Mouse (Mus musculus): Measurements from ENCODE around the gene A730071L15Rik. TPM values are rescaled to one million over a fixed set of nuclear protein-coding genes. Genes with fewer than 3 reads are reported as not detected.

Gene A730071L15Rik
- polyA plus RNA-seq, 1 experiment from 2014 or later, result 0.57 TPM

DNA sequence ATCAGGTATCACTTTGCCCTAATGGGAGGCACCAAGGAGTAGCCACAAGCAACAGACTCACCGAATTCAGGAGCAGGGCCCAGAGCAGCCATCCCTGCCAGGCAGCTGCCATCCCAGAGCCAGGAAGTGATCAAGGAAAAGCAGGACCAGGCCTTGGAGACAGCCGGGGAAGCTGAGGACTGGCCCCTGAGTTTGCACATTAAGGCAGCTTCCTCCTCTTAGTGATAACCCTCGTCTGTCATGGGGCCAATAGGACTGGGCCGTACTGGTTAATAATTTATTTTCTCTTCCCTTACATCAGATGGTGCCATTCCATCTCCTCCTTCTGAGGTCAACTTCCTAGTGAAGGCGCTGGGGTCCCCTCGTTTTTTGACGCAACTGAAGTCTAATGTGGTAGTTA, 30.2 kb downstream of the A730071L15Rik start, which contains the start of gene Npc1l1:
Gene Npc1l1, minus strand, starts transcription at position 132 of the 400 bp plus-strand sequence.
- no peaks in the 10 kb centered on the region for H3K36me3 ChIP-seq (replicated peaks)
- no peaks in the 10 kb centered on the region for H3K4me1 ChIP-seq
- 87% methylated on average over 7 of the region's 7 CpGs for WGBS
- no peak within 1 kb of the TSS for H3K4me3 ChIP-seq
- H3K27ac ChIP-seq (replicated peaks), result no peak within 1 kb of the TSS
- no peaks in the 10 kb centered on the region for H3K27me3 ChIP-seq (replicated peaks; ENCODE audit: low read depth, poor library complexity, severe bottlenecking)
- peaks cover 10% of the 10 kb centered on the region for H3K9me3 ChIP-seq
- no peak for DNase-seq (ENCODE audit: low spot score)

DNA sequence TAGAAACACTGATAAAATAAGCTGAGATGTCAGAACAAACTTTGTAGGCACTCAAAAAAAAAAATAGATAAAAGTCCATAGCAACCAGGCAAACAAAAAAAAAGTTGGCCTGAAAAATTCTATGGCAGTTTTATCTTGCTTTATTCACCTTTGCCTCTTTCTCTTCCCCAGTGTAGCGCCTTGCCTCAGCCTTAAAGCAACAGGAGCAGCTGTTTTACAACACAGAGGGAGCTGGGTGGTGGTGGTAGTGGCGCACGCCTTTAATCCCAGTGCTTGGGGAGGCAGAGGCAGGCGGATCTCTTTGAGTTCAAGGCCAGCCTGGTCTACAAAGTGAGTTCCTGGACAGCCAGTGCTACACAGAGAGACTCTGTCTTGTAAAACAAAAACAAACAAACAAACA, 33.2 kb downstream of the A730071L15Rik start:
- H3K4me3 ChIP-seq, result no peak overlapping the region
- H3K27me3 ChIP-seq (replicated peaks; ENCODE audit: low read depth, poor library complexity, severe bottlenecking), result no peaks in the 10 kb centered on the region
- 85% methylated on average over 4 of the region's 4 CpGs for WGBS
- H3K36me3 ChIP-seq (replicated peaks), result no peaks in the 10 kb centered on the region
- DNase-seq (ENCODE audit: low spot score), result no peak
- H3K27ac ChIP-seq (replicated peaks), result no peak overlapping the region
- H3K9me3 ChIP-seq, result peaks cover 28% of the 10 kb centered on the region
- H3K4me1 ChIP-seq, result no peaks in the 10 kb centered on the region

DNA sequence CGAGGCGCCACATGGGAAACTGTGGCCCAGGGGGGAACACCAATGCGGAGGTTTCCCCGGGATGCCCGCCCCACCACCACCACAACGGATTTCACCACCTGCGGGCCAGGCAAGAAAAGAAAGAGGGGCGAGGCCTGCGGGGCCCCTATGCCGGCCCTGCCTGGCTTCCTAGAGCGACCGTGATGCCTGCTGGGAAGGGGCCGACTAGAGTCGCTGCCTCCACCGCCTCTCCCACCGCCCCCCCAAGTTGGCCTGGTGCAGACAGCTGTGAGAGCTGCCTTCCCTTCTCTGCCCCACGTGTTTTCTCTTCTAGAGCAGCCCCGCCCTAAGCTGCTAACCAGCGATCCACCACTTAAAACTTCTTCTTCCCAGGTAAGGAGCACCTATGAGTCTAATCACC, 44.9 kb downstream of the A730071L15Rik start:
- H3K27me3 ChIP-seq (replicated peaks; ENCODE audit: low read depth, poor library complexity, severe bottlenecking), result no peaks in the 10 kb centered on the region
- no peaks in the 10 kb centered on the region for H3K9me3 ChIP-seq
- no peak for DNase-seq (ENCODE audit: low spot score)
- WGBS, result 55% methylated on average over 19 of the region's 19 CpGs
- no peaks in the 10 kb centered on the region for H3K36me3 ChIP-seq (replicated peaks)
- no peaks in the 10 kb centered on the region for H3K4me1 ChIP-seq
- H3K4me3 ChIP-seq, result no peak overlapping the region
- no peak overlapping the region for H3K27ac ChIP-seq (replicated peaks)

Other genes with a start within 250 kb of the A730071L15Rik start
- 1.9 and 2.8 TPM in 2 replicates for gene Gck, start 249.9 kb upstream of the A730071L15Rik start, polyA plus RNA-seq (2016; fragmentation: Nextera tagmentation; extraction: Ambion mirVana)
- gene Ykt6, start 244.3 kb upstream of the A730071L15Rik start, polyA plus RNA-seq (2016; fragmentation: Nextera tagmentation; extraction: Ambion mirVana), result 56.0 and 56.8 TPM in 2 replicates
- 0.75 and 1.6 TPM in 2 replicates for gene Camk2b, start 133.7 kb upstream of the A730071L15Rik start, polyA plus RNA-seq (2016; fragmentation: Nextera tagmentation; extraction: Ambion mirVana)
- gene Nudcd3, start 386 bp downstream of the A730071L15Rik start, polyA plus RNA-seq (2016; fragmentation: Nextera tagmentation; extraction: Ambion mirVana), result 51.9 and 55.6 TPM in 2 replicates
- 0.04 TPM in 1 of 2 replicates, not detected in the other for gene Npc1l1, start 30.1 kb downstream of the A730071L15Rik start, polyA plus RNA-seq (2016; fragmentation: Nextera tagmentation; extraction: Ambion mirVana)
- 128 and 143 TPM in 2 replicates for gene Ddx56, start 67.7 kb downstream of the A730071L15Rik start, polyA plus RNA-seq (2016; fragmentation: Nextera tagmentation; extraction: Ambion mirVana)
- gene Tmed4, start 74.8 kb downstream of the A730071L15Rik start, polyA plus RNA-seq (2016; fragmentation: Nextera tagmentation; extraction: Ambion mirVana), result 118 and 123 TPM in 2 replicates
- gene Ogdh, start 91.6 kb downstream of the A730071L15Rik start, polyA plus RNA-seq (2016; fragmentation: Nextera tagmentation; extraction: Ambion mirVana), result 108 and 114 TPM in 2 replicates
- 13.1 and 13.6 TPM in 2 replicates for gene Zmiz2, start 189.0 kb downstream of the A730071L15Rik start, polyA plus RNA-seq (2016; fragmentation: Nextera tagmentation; extraction: Ambion mirVana)
- 6,156 and 6,219 TPM in 2 replicates for gene Ppia, start 215.4 kb downstream of the A730071L15Rik start, polyA plus RNA-seq (2016; fragmentation: Nextera tagmentation; extraction: Ambion mirVana)
- 746 and 786 TPM in 2 replicates for gene H2afv, start 244.4 kb downstream of the A730071L15Rik start, polyA plus RNA-seq (2016; fragmentation: Nextera tagmentation; extraction: Ambion mirVana)

Data from embryonic facial prominence, embryonic 10.5 days (tissue).